Mouse (Mus musculus): ENCODE data around the gene Tubb4b. TPM values are rescaled to one million over a fixed set of nuclear protein-coding genes. Genes with fewer than 3 reads are reported as not detected.

The Tubb4b gene
- total and polyA plus RNA-seq, 3 experiments = 267 to 312 (median 303) TPM

GRCm38 (mm10) chr2:25246183-25247072, 21.9 kb upstream of the Tubb4b start, which contains the start of gene AL732309.1:
Gene AL732309.1 (minus strand): TSS chr2:25246863.
- no peak for DNase-seq

GRCm38 (mm10) chr2:25244144-25244543, 19.6 kb upstream of the Tubb4b start:
- DNase-seq = no peak

- no peak for DNase-seq
Measured at GRCm38 (mm10) chr2:25243342-25243741, 18.8 kb upstream of the Tubb4b start.

GRCm38 (mm10) chr2:25242101-25242506, 17.6 kb upstream of the Tubb4b start, which contains the start of the genes Rnf208 and Cysrt1:
Gene Rnf208 (plus strand): TSS chr2:25242255.
Gene Cysrt1 (minus strand): TSS chr2:25242452.
- no peak for DNase-seq

GRCm38 (mm10) chr2:25241438-25241775, 16.9 kb upstream of the Tubb4b start:
- no peak for DNase-seq

GRCm38 (mm10) chr2:25240723-25241437, 16.4 kb upstream of the Tubb4b start:
- peak; percentile 86 for DNase-seq

- no peak for DNase-seq
Measured at GRCm38 (mm10) chr2:25240310-25240709, 15.8 kb upstream of the Tubb4b start.

- no peak for DNase-seq
Measured at GRCm38 (mm10) chr2:25239766-25240165, 15.3 kb upstream of the Tubb4b start.

- DNase-seq = no peak
Measured at GRCm38 (mm10) chr2:25238106-25238505, 13.6 kb upstream of the Tubb4b start.

GRCm38 (mm10) chr2:25237522-25237921, 13.0 kb upstream of the Tubb4b start:
- DNase-seq = no peak

GRCm38 (mm10) chr2:25236614-25237013, 12.1 kb upstream of the Tubb4b start, which contains the start of gene Rnf224:
Gene Rnf224 (minus strand): TSS chr2:25236787.
- no peak for DNase-seq

GRCm38 (mm10) chr2:25234551-25235220, 10.2 kb upstream of the Tubb4b start:
- DNase-seq = no peak

GRCm38 (mm10) chr2:25234050-25234449, 9.5 kb upstream of the Tubb4b start, which contains the start of gene Slc34a3:
Gene Slc34a3 (minus strand): TSS chr2:25234364.
- DNase-seq = no peak

- no peak for DNase-seq
Measured at GRCm38 (mm10) chr2:25233421-25233820, 8.9 kb upstream of the Tubb4b start.

- DNase-seq = no peak
Measured at GRCm38 (mm10) chr2:25231038-25231437, 6.5 kb upstream of the Tubb4b start.

- DNase-seq = no peak
Measured at GRCm38 (mm10) chr2:25230581-25230980, 6.1 kb upstream of the Tubb4b start.

- DNase-seq = no peak
Measured at GRCm38 (mm10) chr2:25229582-25229981, 5.1 kb upstream of the Tubb4b start.

- DNase-seq = no peak
Measured at GRCm38 (mm10) chr2:25228995-25229530, 4.6 kb upstream of the Tubb4b start.

GRCm38 (mm10) chr2:25228431-25228889, 4.0 kb upstream of the Tubb4b start:
- peak; percentile 90 for DNase-seq

GRCm38 (mm10) chr2:25227406-25227805, 2.9 kb upstream of the Tubb4b start:
- DNase-seq = no peak

GRCm38 (mm10) chr2:25226864-25227263, 2.4 kb upstream of the Tubb4b start:
- DNase-seq = no peak

- no peak for DNase-seq
Measured at GRCm38 (mm10) chr2:25225811-25226379, 1.4 kb upstream of the Tubb4b start.
